Mouse (Mus musculus) G1E (cell line): ENCODE results near the gene Abtb1. TPM values are rescaled to one million over a fixed set of nuclear protein-coding genes. Genes with fewer than 3 reads are reported as not detected.
A peak's percentile ranks its signal among the peaks of the same experiment; 100 is the strongest.

Source experiments
- ATAC-seq: 2 replicates; pipeline ENCODE4 v1.8.0; 2016; ENCODE audit warnings: mild to moderate bottlenecking; ENCODE audit not compliant: insufficient number of reproducible peaks, poor library complexity, low FRiP score, severe bottlenecking; ENCODE audit errors: extremely low read depth
- DNase-seq: peaks from one replicate; pipeline ENCODE4 v3.0.0; 2012; ENCODE audit warnings: low spot score
- H3K27me3 ChIP-seq: 2 replicates; pipeline ENCODE4 v1.6.1; 2012; ENCODE audit warnings: mild to moderate bottlenecking, low read length, inconsistent platforms; ENCODE audit not compliant: insufficient read depth
- H3K36me3 ChIP-seq: replicated peaks from 2 replicates; pipeline ENCODE3; 2012; ENCODE audit warnings: mild to moderate bottlenecking, inconsistent platforms
- H3K4me1 ChIP-seq: 2 replicates; pipeline ENCODE4 v1.6.1; 2012; ENCODE audit warnings: low read depth, low read length, inconsistent platforms, mixed read lengths; ENCODE audit not compliant: insufficient read depth
- H3K4me3 ChIP-seq: 2 replicates; pipeline ENCODE4 v1.5.1; 2012; ENCODE audit warnings: low read depth, mild to moderate bottlenecking, inconsistent platforms, low read length, moderate library complexity, mixed read lengths
- H3K9me3 ChIP-seq: replicated peaks from 2 replicates; pipeline ENCODE4 v1.6.1; 2012; ENCODE audit warnings: inconsistent platforms
- CTCF ChIP-seq: IDR thresholded peaks from 2 replicates; pipeline ENCODE4 v1.5.1; 2012; ENCODE audit warnings: low read depth, low read length, inconsistent platforms, mixed read lengths
- GATA1 ChIP-seq: IDR thresholded peaks from 2 replicates; pipeline ENCODE4 v1.6.1; 2012; ENCODE audit warnings: borderline replicate concordance, low read length, inconsistent platforms, mixed read lengths
- GATA2 ChIP-seq: IDR thresholded peaks from 2 replicates; pipeline ENCODE4 v1.6.1; 2012; ENCODE audit warnings: low read depth, low read length, inconsistent platforms, borderline replicate concordance
- POLR2AphosphoS5 ChIP-seq: IDR thresholded peaks from 2 replicates; pipeline ENCODE4 v1.6.1; 2012; ENCODE audit warnings: low read depth, low read length, inconsistent platforms; ENCODE audit not compliant: insufficient replicate concordance
- TAL1 ChIP-seq: conservative IDR thresholded peaks from 2 replicates; pipeline ENCODE4 v1.6.1; 2012; ENCODE audit warnings: low read depth, low read length, inconsistent platforms, mixed read lengths
- polyA plus RNA-seq: library from polyadenylated mRNA; stranded (reverse); fragments of >175 nt; gene quantifications from 2 replicates; pipeline ENCODE4 v1.2.3, GENCODE M21; 2012
- total RNA-seq, 2 experiments: library from RNA; stranded (forward) in 1 of 2; stranded (reverse) in 1 of 2; fragments of 200-1000 nt in 1 of 2; fragments of >200 nt in 1 of 2; fragmentation: Nextera tagmentation in 1 of 2; gene quantifications; 2 replicates each; pipeline ENCODE4 v1.2.3; 2014 to 2017

Abtb1 gene
- total and polyA plus RNA-seq, 3 experiments, result 17.5 to 50.3 (median 22.2) TPM

DNA sequence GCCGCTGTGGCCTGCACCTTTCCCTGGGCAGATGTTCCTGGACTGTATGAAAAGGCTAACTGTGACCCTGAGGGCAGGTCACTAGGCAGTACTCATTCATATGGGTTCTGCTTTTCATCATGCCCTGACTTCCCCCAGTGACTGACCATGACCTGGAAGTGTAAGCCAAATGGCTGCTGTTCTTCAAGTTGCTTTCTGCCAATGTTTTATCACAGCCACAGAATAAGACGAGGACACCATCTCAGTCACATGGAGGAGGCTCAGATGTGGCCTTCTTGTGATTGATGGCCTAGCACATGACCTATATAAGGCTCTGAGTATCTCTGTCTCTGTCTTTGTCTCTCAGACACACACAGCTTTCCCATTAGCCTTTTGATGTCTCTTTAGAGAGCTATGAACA is 5.8 kb upstream of the Abtb1 start:
- H3K9me3 ChIP-seq, result no peaks in the 10 kb centered on the region; the same call in 1 of the 2 replicates
- peaks cover 21% of the 10 kb centered on the region for H3K4me1 ChIP-seq
- peaks cover 5% of the 10 kb centered on the region for H3K36me3 ChIP-seq
- ATAC-seq, result no peak
- TF ChIP-seq GATA1, result no peak
- no peak for TF ChIP-seq POLR2AphosphoS5
- TF ChIP-seq GATA2, result no peak
- no peak for TF ChIP-seq TAL1
- TF ChIP-seq CTCF, result no peak
- H3K4me3 ChIP-seq, result no peak overlapping the region
- no peak for DNase-seq
- H3K27me3 ChIP-seq, result peaks cover 54% of the 10 kb centered on the region

DNA sequence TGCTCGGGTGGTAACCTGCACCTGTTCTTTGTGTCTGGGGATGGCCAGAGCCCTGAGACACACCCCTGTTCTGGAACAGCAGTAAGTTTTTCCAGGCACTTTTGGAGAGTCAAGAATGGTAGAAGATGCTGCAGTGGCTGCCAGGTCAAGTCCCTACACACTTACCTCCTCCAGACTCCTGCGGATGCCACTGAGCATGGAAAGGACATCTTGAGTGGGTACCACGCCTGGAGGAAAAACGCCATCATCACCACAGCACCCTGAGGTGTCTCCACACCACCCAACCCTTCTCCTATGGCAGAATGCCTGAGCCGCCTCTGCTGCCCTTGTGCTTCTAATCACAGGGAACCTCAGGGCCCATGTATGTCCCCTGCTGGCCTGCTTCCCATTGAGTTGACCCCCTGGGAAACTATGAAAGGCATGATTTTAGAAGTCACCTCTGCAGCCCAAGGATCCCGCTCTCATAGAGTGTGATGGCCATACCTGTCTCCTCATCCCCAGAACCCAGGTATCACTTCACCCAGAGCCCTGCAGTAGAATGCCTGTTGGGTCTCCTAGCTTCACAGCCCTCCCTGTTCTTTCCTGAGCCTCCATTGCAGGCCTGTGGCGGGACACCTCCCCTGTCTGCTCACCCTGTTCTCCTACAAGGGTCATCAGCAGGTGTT is 3.2 kb upstream of the Abtb1 start:
- Histone ChIP-seq H3K27me3 (peaks cover 49% of the 10 kb centered on the region), H3K9me3 (no peaks in the 10 kb centered on the region), H3K4me1 (peaks cover 37% of the 10 kb centered on the region), H3K36me3 (peaks cover 12% of the 10 kb centered on the region), H3K4me3 (no peak overlapping the region)
- no peak for DNase-seq
- TF ChIP-seq TAL1, result no peak
- no peak for TF ChIP-seq CTCF
- no peak for TF ChIP-seq POLR2AphosphoS5
- no peak for TF ChIP-seq GATA2
- no peak for TF ChIP-seq GATA1
- no peak for ATAC-seq

DNA sequence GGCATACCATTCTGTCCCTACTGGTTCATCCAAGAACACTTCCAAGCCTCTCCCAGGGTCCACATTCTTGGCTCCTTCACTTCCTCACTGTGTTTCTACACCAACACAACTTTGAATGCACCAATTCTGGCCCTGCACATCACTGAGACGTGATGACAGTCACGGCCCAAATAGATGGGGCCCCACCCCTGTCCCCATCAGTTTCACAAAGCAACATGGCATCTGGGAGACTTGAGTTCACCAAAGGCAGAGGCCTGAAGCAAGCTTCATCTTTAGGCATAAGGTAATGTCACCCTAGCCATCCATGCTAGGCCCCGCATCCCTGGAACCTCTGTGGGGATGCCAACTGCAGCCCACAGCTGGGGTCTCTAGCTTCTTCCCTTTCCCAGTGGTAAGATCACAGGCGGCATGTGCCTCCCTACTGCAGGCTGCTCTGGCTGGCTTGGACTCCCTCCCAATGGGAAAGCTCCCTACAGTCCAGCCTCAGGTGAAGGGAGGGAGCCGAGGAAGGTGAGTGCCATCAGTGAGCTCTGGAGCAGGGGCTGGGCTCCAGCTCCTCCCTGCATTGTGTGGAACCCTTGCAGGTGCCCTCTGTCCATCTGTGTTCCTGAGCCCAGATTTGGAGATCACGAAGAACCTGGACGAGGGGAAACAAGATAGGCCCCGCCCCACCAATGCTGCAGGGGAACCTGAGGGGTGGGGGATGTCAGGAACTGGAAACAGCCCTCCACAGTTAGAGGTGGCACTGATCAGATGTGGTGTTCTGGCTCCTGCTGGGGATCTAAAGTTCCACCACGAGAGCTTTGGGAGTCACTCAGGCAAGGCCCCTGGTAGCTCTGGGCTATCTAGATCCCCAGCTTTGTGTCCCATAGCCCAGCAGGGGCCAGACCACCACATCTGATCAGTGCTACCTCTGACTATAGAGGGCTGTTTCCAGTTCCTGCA is 2.3 kb upstream of the Abtb1 start:
- no peak overlapping the region for H3K4me3 ChIP-seq
- no peak for ATAC-seq
- no peak for TF ChIP-seq POLR2AphosphoS5

GRCm38 (mm10) chr6:88843241-88843640 is 1.5 kb upstream of the Abtb1 start:
- Histone ChIP-seq H3K4me3 (peak overlapping the region; percentile 97; the same call in 1 of the 2 replicates), H3K9me3 (no peaks in the 10 kb centered on the region), H3K36me3 (peaks cover 30% of the 10 kb centered on the region), H3K4me1 (peaks cover 38% of the 10 kb centered on the region), H3K27me3 (peaks cover 31% of the 10 kb centered on the region)
- no peak for TF ChIP-seq GATA1
- TF ChIP-seq GATA2, result no peak
- TF ChIP-seq POLR2AphosphoS5, result no peak
- no peak for TF ChIP-seq TAL1
- no peak for TF ChIP-seq CTCF
- DNase-seq (no peak), ATAC-seq (no peak)

More for the DNA sequence above, 2.3 kb upstream of the Abtb1 start:
- peaks cover 39% of the 10 kb centered on the region for H3K27me3 ChIP-seq
- no peak for DNase-seq
- peaks cover 43% of the 10 kb centered on the region for H3K4me1 ChIP-seq
- H3K9me3 ChIP-seq, result no peaks in the 10 kb centered on the region
- H3K36me3 ChIP-seq, result peaks cover 22% of the 10 kb centered on the region

DNA sequence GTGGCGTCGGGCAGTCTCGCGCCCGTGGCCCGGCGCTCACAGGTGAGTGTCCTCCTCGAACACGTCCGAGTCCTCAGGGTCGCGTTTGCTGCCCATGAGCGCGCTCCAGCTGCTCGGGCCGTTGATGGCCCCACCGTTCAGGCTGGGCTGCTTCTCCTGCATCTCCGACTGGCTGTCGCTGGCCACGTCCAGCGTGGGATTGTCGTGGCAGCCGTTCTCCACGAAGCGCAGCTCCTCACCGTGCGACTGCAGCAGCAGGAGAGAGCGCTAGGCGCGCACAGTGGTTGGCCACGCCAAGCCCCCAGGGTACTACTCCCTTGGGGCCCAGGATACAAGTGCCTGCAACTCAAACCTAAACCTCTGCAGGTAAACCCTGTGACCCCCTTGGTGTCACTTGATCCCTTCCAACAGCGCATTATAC is 957 bp upstream of the Abtb1 start:
- peaks cover 26% of the 10 kb centered on the region for H3K27me3 ChIP-seq
- ATAC-seq (no peak), DNase-seq (peak; percentile 33)
- H3K9me3 ChIP-seq, result no peaks in the 10 kb centered on the region
- peaks cover 38% of the 10 kb centered on the region for H3K4me1 ChIP-seq
- peaks cover 35% of the 10 kb centered on the region for H3K36me3 ChIP-seq
- H3K4me3 ChIP-seq, result peak overlapping the region; percentile 97
- no peak for TF ChIP-seq GATA2
- no peak for TF ChIP-seq CTCF
- no peak for TF ChIP-seq POLR2AphosphoS5
- TF ChIP-seq TAL1, result no peak
- no peak for TF ChIP-seq GATA1

DNA sequence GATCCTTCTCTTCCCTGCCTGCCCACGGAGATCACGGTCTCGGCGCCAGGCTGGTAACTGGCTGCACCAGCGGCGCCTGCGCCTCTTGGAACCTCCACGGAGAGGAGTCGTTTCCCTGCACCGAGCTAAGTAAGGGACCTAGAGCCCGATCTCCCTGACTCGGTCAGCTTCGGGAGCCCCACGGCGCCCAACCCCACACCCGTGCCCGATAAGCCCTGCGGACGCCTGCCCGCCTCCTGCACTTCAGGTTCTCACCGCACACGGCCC is 337 bp downstream of the Abtb1 start:
- peaks cover 39% of the 10 kb centered on the region for H3K4me1 ChIP-seq
- peaks cover 48% of the 10 kb centered on the region for H3K36me3 ChIP-seq
- no peak for DNase-seq
- peaks cover 15% of the 10 kb centered on the region for H3K27me3 ChIP-seq
- TF ChIP-seq GATA2 (no peak), CTCF (no peak), GATA1 (no peak), TAL1 (no peak), POLR2AphosphoS5 (no peak)
- H3K4me3 ChIP-seq, result peak overlapping the region; percentile 97
- no peak for ATAC-seq
- no peaks in the 10 kb centered on the region for H3K9me3 ChIP-seq
